Mouse (Mus musculus) right cerebral cortex, postnatal 14 days (tissue): ENCODE results near the gene Zer1.
"Not testable (repeated sequence)": the region's sequence is repeated elsewhere in the genome, so short reads cannot be mapped to it uniquely, and the experiment has no call there.

ENCODE experiments used
- DNase-seq: peaks from one replicate; pipeline ENCODE4 v3.0.0; 2022

Zer1 gene

GRCm38 (mm10) chr2:30124472-30125274, at the start of gene Zer1:
Zer1 (minus strand) TSS chr2:30124585.
- peak; percentile 95 for DNase-seq

- DNase-seq: no peak
Measured at GRCm38 (mm10) chr2:30173541-30174240, 49.3 kb upstream of the Zer1 start.

- no peak for DNase-seq
Measured at GRCm38 (mm10) chr2:30171997-30172382, 47.6 kb upstream of the Zer1 start.

- DNase-seq: peak; percentile 90
Measured at GRCm38 (mm10) chr2:30171371-30171996, 47.1 kb upstream of the Zer1 start, which contains the start of gene Endog. Endog (plus strand) TSS chr2:30171493.

GRCm38 (mm10) chr2:30166677-30167076, 42.3 kb upstream of the Zer1 start:
- no peak for DNase-seq

- no peak for DNase-seq
Measured at GRCm38 (mm10) chr2:30164340-30164932, 40.1 kb upstream of the Zer1 start.

- no peak for DNase-seq
Measured at GRCm38 (mm10) chr2:30161809-30162208, 37.4 kb upstream of the Zer1 start.

- DNase-seq: not testable (repeated sequence)
Measured at GRCm38 (mm10) chr2:30159871-30160270, 35.5 kb upstream of the Zer1 start.

GRCm38 (mm10) chr2:30152616-30153015, 28.2 kb upstream of the Zer1 start:
- no peak for DNase-seq

GRCm38 (mm10) chr2:30151840-30152239, 27.5 kb upstream of the Zer1 start:
- DNase-seq: no peak

GRCm38 (mm10) chr2:30147466-30147865, 23.1 kb upstream of the Zer1 start:
- DNase-seq: no peak

- DNase-seq: no peak
Measured at GRCm38 (mm10) chr2:30144436-30144835, 20.1 kb upstream of the Zer1 start.

GRCm38 (mm10) chr2:30140021-30140420, 15.6 kb upstream of the Zer1 start:
- not testable (repeated sequence) for DNase-seq

- no peak for DNase-seq
Measured at GRCm38 (mm10) chr2:30136458-30136857, 12.1 kb upstream of the Zer1 start.

- DNase-seq: no peak
Measured at GRCm38 (mm10) chr2:30134928-30135620, 10.7 kb upstream of the Zer1 start.

- DNase-seq: no peak
Measured at GRCm38 (mm10) chr2:30134378-30134711, 10.0 kb upstream of the Zer1 start.

GRCm38 (mm10) chr2:30133613-30134377, 9.4 kb upstream of the Zer1 start, which contains the start of gene Tbc1d13:
Tbc1d13 (plus strand) TSS chr2:30133746.
- peak; percentile 97 for DNase-seq

- DNase-seq: no peak
Measured at GRCm38 (mm10) chr2:30132801-30133612, 8.6 kb upstream of the Zer1 start.

- not testable (repeated sequence) for DNase-seq
Measured at GRCm38 (mm10) chr2:30131240-30131639, 6.9 kb upstream of the Zer1 start.

- DNase-seq: no peak
Measured at GRCm38 (mm10) chr2:30130156-30130555, 5.8 kb upstream of the Zer1 start.

- no peak for DNase-seq
Measured at GRCm38 (mm10) chr2:30128789-30129188, 4.4 kb upstream of the Zer1 start.
